Mouse (Mus musculus): ENCODE data around the gene 6820408C15Rik. TPM values are rescaled to one million over a fixed set of nuclear protein-coding genes. Genes with fewer than 3 reads are reported as not detected.

6820408C15Rik gene
- polyA plus RNA-seq, 1 experiment from 2014 or later: 0.79 TPM

GRCm38 (mm10) chr2:152447461-152447860 lies 32.1 kb downstream of the 6820408C15Rik start:
- Histone ChIP-seq H3K9ac (ENCODE audit: low read depth, low read length) (no peak overlapping the region), H3K36me3 (ENCODE audit: control insufficient read depth, insufficient read depth, low read length) (no peaks in the 10 kb centered on the region), H3K27me3 (replicated peaks; ENCODE audit: control insufficient read depth, insufficient read depth, low read length) (no peaks in the 10 kb centered on the region), H3K4me1 (ENCODE audit: control insufficient read depth, insufficient read depth, low read length) (no peaks in the 10 kb centered on the region), H3K9me3 (ENCODE audit: control insufficient read depth, low read length) (no peaks in the 10 kb centered on the region), H3K27ac (ENCODE audit: low read length) (no peak overlapping the region), H3K4me2 (ENCODE audit: low read depth, low read length) (no peak overlapping the region), H3K4me3 (ENCODE audit: low read length) (no peak overlapping the region)
- 30% methylated on average over 5 of the region's 5 CpGs for WGBS
- ATAC-seq: no peak

- H3K27me3 ChIP-seq (replicated peaks; ENCODE audit: control insufficient read depth, insufficient read depth, low read length): no peaks in the 10 kb centered on the region
- no peak overlapping the region for H3K4me3 ChIP-seq (ENCODE audit: low read length)
- 3% methylated on average over 5 of the region's 5 CpGs for WGBS
- H3K9me3 ChIP-seq (ENCODE audit: control insufficient read depth, low read length): no peaks in the 10 kb centered on the region
- no peak overlapping the region for H3K9ac ChIP-seq (ENCODE audit: low read depth, low read length)
- no peaks in the 10 kb centered on the region for H3K4me1 ChIP-seq (ENCODE audit: control insufficient read depth, insufficient read depth, low read length)
- H3K36me3 ChIP-seq (ENCODE audit: control insufficient read depth, insufficient read depth, low read length): no peaks in the 10 kb centered on the region
- ATAC-seq: no peak
- H3K4me2 ChIP-seq (ENCODE audit: low read depth, low read length): no peak overlapping the region
- H3K27ac ChIP-seq (ENCODE audit: low read length): no peak overlapping the region
Measured at GRCm38 (mm10) chr2:152450241-152450640, 34.9 kb downstream of the 6820408C15Rik start.

- no peaks in the 10 kb centered on the region for H3K4me1 ChIP-seq (ENCODE audit: control insufficient read depth, insufficient read depth, low read length)
- no peak overlapping the region for H3K4me3 ChIP-seq (ENCODE audit: low read length)
- H3K9ac ChIP-seq (ENCODE audit: low read depth, low read length): no peak overlapping the region
- no peaks in the 10 kb centered on the region for H3K9me3 ChIP-seq (ENCODE audit: control insufficient read depth, low read length)
- 72% methylated on average over 4 of the region's 4 CpGs for WGBS
- H3K36me3 ChIP-seq (ENCODE audit: control insufficient read depth, insufficient read depth, low read length): no peaks in the 10 kb centered on the region
- no peak overlapping the region for H3K27ac ChIP-seq (ENCODE audit: low read length)
- no peaks in the 10 kb centered on the region for H3K27me3 ChIP-seq (replicated peaks; ENCODE audit: control insufficient read depth, insufficient read depth, low read length)
- no peak overlapping the region for H3K4me2 ChIP-seq (ENCODE audit: low read depth, low read length)
- ATAC-seq: no peak
Measured at GRCm38 (mm10) chr2:152452101-152452781, 36.9 kb downstream of the 6820408C15Rik start.

GRCm38 (mm10) chr2:152459241-152459640 lies 43.9 kb downstream of the 6820408C15Rik start:
- 45% methylated on average over 13 of the region's 13 CpGs for WGBS
- Histone ChIP-seq H3K27me3 (replicated peaks; ENCODE audit: control insufficient read depth, insufficient read depth, low read length) (no peaks in the 10 kb centered on the region), H3K9ac (ENCODE audit: low read depth, low read length) (no peak overlapping the region), H3K36me3 (ENCODE audit: control insufficient read depth, insufficient read depth, low read length) (no peaks in the 10 kb centered on the region), H3K9me3 (ENCODE audit: control insufficient read depth, low read length) (no peaks in the 10 kb centered on the region), H3K27ac (ENCODE audit: low read length) (no peak overlapping the region), H3K4me1 (ENCODE audit: control insufficient read depth, insufficient read depth, low read length) (no peaks in the 10 kb centered on the region), H3K4me3 (ENCODE audit: low read length) (no peak overlapping the region), H3K4me2 (ENCODE audit: low read depth, low read length) (no peak overlapping the region)
- no peak for ATAC-seq

DNA sequence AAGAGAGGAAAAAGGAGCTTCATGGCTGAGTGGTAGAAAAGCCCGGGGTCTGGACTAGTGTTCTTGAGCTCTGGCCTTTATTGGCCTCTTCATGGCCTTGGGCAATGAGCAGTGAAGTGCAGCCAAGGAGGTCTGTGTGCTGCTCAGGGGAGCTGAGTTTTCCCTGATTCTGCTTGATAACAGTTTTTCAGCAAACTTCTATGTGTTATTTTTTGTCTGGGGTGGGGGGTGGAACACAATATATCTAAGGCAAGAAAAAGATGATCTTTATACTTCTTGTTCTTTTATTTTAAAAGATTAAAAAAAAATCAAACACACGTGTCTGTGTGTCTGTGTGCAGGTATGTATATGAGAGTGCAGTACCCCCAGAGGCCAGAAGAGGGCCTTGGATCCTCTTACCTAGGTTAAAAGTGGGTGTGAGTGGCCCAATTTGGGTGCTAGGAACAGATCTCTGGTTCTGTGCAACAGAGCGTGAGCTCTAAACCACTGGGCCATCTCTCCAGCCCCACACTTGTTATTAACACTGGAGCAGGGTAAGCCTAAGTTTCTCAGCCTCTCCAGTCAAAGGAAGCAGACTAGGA lies 49.3 kb downstream of the 6820408C15Rik start, which contains the start of gene Defb23:
Gene Defb23, minus strand, starts transcription at position 51 of the 581 bp plus-strand sequence.
- H3K27ac ChIP-seq (ENCODE audit: low read length): no peak within 1 kb of the TSS
- H3K9ac ChIP-seq (ENCODE audit: low read depth, low read length): no peak within 1 kb of the TSS
- no peak for ATAC-seq
- no peak within 1 kb of the TSS for H3K4me3 ChIP-seq (ENCODE audit: low read length)
- 0 out of 2 replicates have a peak, but pooled peaks cover 3% of the 10 kb centered on the region for H3K9me3 ChIP-seq (ENCODE audit: control insufficient read depth, low read length)
- no peaks in the 10 kb centered on the region for H3K4me1 ChIP-seq (ENCODE audit: control insufficient read depth, insufficient read depth, low read length)
- no peaks in the 10 kb centered on the region for H3K27me3 ChIP-seq (replicated peaks; ENCODE audit: control insufficient read depth, insufficient read depth, low read length)
- no peaks in the 10 kb centered on the region for H3K36me3 ChIP-seq (ENCODE audit: control insufficient read depth, insufficient read depth, low read length)
- 86% methylated on average over 3 of the region's 3 CpGs for WGBS
- H3K4me2 ChIP-seq (ENCODE audit: low read depth, low read length): no peak within 1 kb of the TSS

- WGBS: 34% methylated on average over 7 of the region's 7 CpGs
- Histone ChIP-seq H3K4me1 (ENCODE audit: control insufficient read depth, insufficient read depth, low read length) (no peaks in the 10 kb centered on the region), H3K27me3 (replicated peaks; ENCODE audit: control insufficient read depth, insufficient read depth, low read length) (no peaks in the 10 kb centered on the region), H3K36me3 (ENCODE audit: control insufficient read depth, insufficient read depth, low read length) (no peaks in the 10 kb centered on the region), H3K4me2 (ENCODE audit: low read depth, low read length) (no peak overlapping the region), H3K4me3 (ENCODE audit: low read length) (no peak overlapping the region), H3K27ac (ENCODE audit: low read length) (no peak overlapping the region), H3K9me3 (ENCODE audit: control insufficient read depth, low read length) (no peaks in the 10 kb centered on the region), H3K9ac (ENCODE audit: low read depth, low read length) (no peak overlapping the region)
- ATAC-seq: no peak
Measured at GRCm38 (mm10) chr2:152470973-152471372, 55.6 kb downstream of the 6820408C15Rik start.

GRCm38 (mm10) chr2:152472434-152472833 lies 57.0 kb downstream of the 6820408C15Rik start:
- no peak overlapping the region for H3K9ac ChIP-seq (ENCODE audit: low read depth, low read length)
- ATAC-seq: no peak
- no peak overlapping the region for H3K4me2 ChIP-seq (ENCODE audit: low read depth, low read length)
- no peaks in the 10 kb centered on the region for H3K36me3 ChIP-seq (ENCODE audit: control insufficient read depth, insufficient read depth, low read length)
- no peaks in the 10 kb centered on the region for H3K4me1 ChIP-seq (ENCODE audit: control insufficient read depth, insufficient read depth, low read length)
- H3K9me3 ChIP-seq (ENCODE audit: control insufficient read depth, low read length): no peaks in the 10 kb centered on the region
- no peaks in the 10 kb centered on the region for H3K27me3 ChIP-seq (replicated peaks; ENCODE audit: control insufficient read depth, insufficient read depth, low read length)
- H3K27ac ChIP-seq (ENCODE audit: low read length): no peak overlapping the region
- H3K4me3 ChIP-seq (ENCODE audit: low read length): no peak overlapping the region
- 32% methylated on average over 3 of the region's 3 CpGs for WGBS

GRCm38 (mm10) chr2:152476763-152477162 lies 61.4 kb downstream of the 6820408C15Rik start, which contains the start of gene Defb20:
Defb20 (plus strand) TSS chr2:152477063.
- no peak within 1 kb of the TSS for H3K27ac ChIP-seq (ENCODE audit: low read length)
- H3K4me3 ChIP-seq (ENCODE audit: low read length): no peak within 1 kb of the TSS
- no peaks in the 10 kb centered on the region for H3K27me3 ChIP-seq (replicated peaks; ENCODE audit: control insufficient read depth, insufficient read depth, low read length)
- H3K9me3 ChIP-seq (ENCODE audit: control insufficient read depth, low read length): no peaks in the 10 kb centered on the region
- no peaks in the 10 kb centered on the region for H3K4me1 ChIP-seq (ENCODE audit: control insufficient read depth, insufficient read depth, low read length)
- ATAC-seq: no peak
- H3K36me3 ChIP-seq (ENCODE audit: control insufficient read depth, insufficient read depth, low read length): no peaks in the 10 kb centered on the region
- H3K4me2 ChIP-seq (ENCODE audit: low read depth, low read length): no peak within 1 kb of the TSS
- no peak within 1 kb of the TSS for H3K9ac ChIP-seq (ENCODE audit: low read depth, low read length)
- 51% methylated on average over 2 of the region's 2 CpGs for WGBS

- no peak overlapping the region for H3K4me3 ChIP-seq (ENCODE audit: low read length)
- no peak for ATAC-seq
- no peaks in the 10 kb centered on the region for H3K4me1 ChIP-seq (ENCODE audit: control insufficient read depth, insufficient read depth, low read length)
- no peak overlapping the region for H3K9ac ChIP-seq (ENCODE audit: low read depth, low read length)
- no peak overlapping the region for H3K4me2 ChIP-seq (ENCODE audit: low read depth, low read length)
- 84% methylated on average over 3 of the region's 3 CpGs for WGBS
- no peak overlapping the region for H3K27ac ChIP-seq (ENCODE audit: low read length)
- no peaks in the 10 kb centered on the region for H3K36me3 ChIP-seq (ENCODE audit: control insufficient read depth, insufficient read depth, low read length)
- H3K9me3 ChIP-seq (ENCODE audit: control insufficient read depth, low read length): no peaks in the 10 kb centered on the region
- H3K27me3 ChIP-seq (replicated peaks; ENCODE audit: control insufficient read depth, insufficient read depth, low read length): no peaks in the 10 kb centered on the region
Measured at GRCm38 (mm10) chr2:152480881-152481280, 65.5 kb downstream of the 6820408C15Rik start.
